Mouse (Mus musculus) heart, postnatal 0 days (tissue): ENCODE measurements around the gene Far2.

ENCODE experiments used
- CTCF ChIP-seq: IDR thresholded peaks from 2 replicates; pipeline ENCODE4 v1.5.1; 2016; ENCODE audit warnings: antibody characterized with exemption, control low read depth, low read depth
- EP300 ChIP-seq: IDR thresholded peaks from 2 replicates; pipeline ENCODE4 v1.6.1; 2016; ENCODE audit warnings: antibody characterized with exemption, low read depth

GRCm38 (mm10) chr6:148116907-148117306, 69.8 kb downstream of the Far2 start:
- no peak for TF ChIP-seq CTCF
- TF ChIP-seq EP300 = no peak
